Mouse (Mus musculus): Measurements from ENCODE around the gene Reg2. TPM values are rescaled to one million over a fixed set of nuclear protein-coding genes. Genes with fewer than 3 reads are reported as not detected.

The Reg2 gene
- polyA plus RNA-seq (2021; fragmentation: Nextera tagmentation): not detected in 2 replicates
- long read RNA-seq, experiment 1: 0 reads
- long read RNA-seq, experiment 2: 0 reads

DNA sequence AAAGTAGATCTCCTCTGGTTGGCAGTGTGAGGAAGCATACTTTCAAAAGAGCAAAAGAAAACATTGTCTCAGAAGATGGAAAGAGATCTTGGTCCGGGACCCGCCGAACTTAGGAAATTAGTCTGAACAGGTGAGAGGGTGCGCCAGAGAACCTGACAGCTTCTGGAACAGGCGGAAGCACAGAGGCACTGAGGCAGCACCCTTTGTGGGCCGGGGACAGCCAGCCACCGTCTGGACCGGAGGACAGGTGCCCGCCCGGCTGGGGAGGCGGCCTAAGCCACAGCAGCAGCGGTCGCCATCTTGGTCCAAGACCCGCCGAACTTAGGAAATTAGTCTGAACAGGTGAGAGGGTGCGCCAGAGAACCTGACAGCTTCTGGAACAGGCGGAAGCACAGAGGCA, at the start of gene Reg2:
TSS of gene Reg2 (plus strand) at position 301 of the 400 bp plus-strand sequence.

DNA sequence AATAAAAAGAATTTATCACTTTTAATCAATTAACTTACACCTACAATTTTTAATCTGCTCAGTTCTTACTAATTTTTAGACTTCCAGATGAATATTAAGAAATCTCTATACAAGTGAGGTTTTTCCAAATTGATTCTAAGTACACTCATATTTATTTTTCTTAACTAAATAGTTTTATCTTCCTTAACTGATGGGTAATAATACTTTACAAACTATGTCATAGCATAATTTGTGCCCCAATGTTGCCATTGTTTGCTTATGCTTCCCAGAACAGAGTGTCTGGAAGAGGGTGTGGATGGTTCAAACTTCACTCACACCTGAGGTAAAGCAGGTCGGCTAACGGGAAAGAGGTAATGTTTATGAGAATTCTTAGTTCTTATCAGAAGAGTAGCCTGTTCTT, 25.1 kb upstream of the Reg2 start, which contains the start of gene Reg3b:
TSS of gene Reg3b (plus strand) at position 301 of the 400 bp plus-strand sequence.

DNA sequence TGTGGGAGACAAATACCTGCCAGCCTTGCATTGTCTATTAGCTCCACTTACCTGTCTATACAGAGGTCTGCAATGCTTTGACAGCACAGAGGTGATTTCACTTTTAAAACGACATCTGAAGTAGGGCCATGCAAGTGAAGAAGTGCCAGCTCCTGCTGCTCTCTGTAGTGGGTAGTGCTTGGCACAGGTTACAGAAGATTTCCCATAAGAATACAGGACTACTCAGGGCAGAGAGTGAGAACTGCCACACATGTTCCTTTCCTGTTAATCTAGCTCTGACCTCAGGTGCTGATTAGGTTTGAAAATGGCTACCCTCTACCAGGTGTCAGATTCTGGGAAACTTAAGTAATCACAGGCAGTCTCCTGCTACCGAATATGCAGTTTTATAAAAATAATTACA, 16.7 kb upstream of the Reg2 start, which contains the start of gene Reg3d:
TSS of gene Reg3d (minus strand) at position 101 of the 400 bp plus-strand sequence.

DNA sequence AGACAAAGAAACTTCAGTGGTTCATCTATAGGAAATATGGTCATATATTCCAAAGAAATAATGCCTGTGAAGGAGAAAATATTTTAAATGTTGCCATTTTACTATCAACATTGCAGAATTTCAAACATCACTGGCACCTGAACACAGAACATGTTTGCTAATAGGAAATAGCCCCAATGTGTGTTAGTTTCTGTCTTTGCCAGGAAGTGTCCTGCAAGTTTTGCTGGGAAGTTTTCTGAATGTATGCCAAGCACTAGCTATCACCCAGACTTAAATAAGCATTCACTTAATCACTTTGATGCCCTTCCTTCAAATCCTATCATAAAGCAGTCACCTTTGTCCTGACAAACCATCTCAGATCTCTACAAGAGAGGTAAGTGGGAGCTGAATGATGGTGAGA, 15.0 kb upstream of the Reg2 start, which contains the start of gene Reg3a:
TSS of gene Reg3a (plus strand) at position 301 of the 400 bp plus-strand sequence.

DNA sequence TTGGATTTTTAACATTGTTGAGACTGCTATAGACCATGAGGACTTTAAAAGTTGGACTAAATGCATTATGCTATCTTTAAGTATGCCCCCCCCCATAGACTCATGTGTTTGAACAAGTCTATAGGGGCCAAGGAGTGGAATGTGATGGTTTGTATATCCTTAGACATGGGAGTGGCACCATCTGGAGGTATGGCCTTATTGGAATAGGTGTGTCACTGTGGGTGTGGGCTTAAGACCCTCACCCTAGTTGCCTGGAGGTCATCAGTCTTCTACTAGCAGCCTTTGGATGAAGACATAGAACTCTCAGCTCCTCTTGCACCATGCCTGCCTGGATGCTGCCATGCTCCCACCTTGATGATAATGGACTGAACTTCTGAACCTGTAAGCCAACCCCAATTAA, 27.0 kb downstream of the Reg2 start, which contains the start of gene Reg1:
TSS of gene Reg1 (plus strand) at position 301 of the 400 bp plus-strand sequence.

Other genes with a start within 250 kb of the Reg2 start
- 0.20 TPM in 1 of 2 replicates, not detected in the other for gene Reg3b, start 25.0 kb upstream of the Reg2 start, polyA plus RNA-seq (2021; fragmentation: Nextera tagmentation)
- not detected in 2 replicates for gene Reg3d, start 16.8 kb upstream of the Reg2 start, polyA plus RNA-seq (2021; fragmentation: Nextera tagmentation)
- not detected in 2 replicates for gene Reg3a, start 14.9 kb upstream of the Reg2 start, polyA plus RNA-seq (2021; fragmentation: Nextera tagmentation)
- not detected in 2 replicates for gene Reg1, start 27.1 kb downstream of the Reg2 start, polyA plus RNA-seq (2021; fragmentation: Nextera tagmentation)
- gene Reg3g, start 73.2 kb downstream of the Reg2 start, polyA plus RNA-seq (2021; fragmentation: Nextera tagmentation): not detected in 2 replicates

All from left cerebral cortex, adult 6 months (tissue).